Mouse (Mus musculus) CD4-positive, CD25-positive, alpha-beta regulatory T cell, adult 4 months (primary cell): ENCODE data around the gene Rbms2. TPM values are rescaled to one million over a fixed set of nuclear protein-coding genes. Genes with fewer than 3 reads are reported as not detected.
A peak's percentile ranks its signal among the peaks of the same experiment; 100 is the strongest.
"Not testable (repeated sequence)": the region's sequence is repeated elsewhere in the genome, so short reads cannot be mapped to it uniquely, and the experiment has no call there.

Experiments used
- ATAC-seq: one replicate; pipeline ENCODE4 v1.8.0; 2017
- polyA plus RNA-seq, 2 experiments: library from polyadenylated mRNA; unstranded; fragments of 100-300 nt; shearing (Covaris generic); gene quantifications; one replicate each; pipeline ENCODE4 v1.2.1; 2017

Rbms2 gene
- 10 to 100 TPM; 24.9 to 31.7 TPM for polyA plus RNA-seq

DNA sequence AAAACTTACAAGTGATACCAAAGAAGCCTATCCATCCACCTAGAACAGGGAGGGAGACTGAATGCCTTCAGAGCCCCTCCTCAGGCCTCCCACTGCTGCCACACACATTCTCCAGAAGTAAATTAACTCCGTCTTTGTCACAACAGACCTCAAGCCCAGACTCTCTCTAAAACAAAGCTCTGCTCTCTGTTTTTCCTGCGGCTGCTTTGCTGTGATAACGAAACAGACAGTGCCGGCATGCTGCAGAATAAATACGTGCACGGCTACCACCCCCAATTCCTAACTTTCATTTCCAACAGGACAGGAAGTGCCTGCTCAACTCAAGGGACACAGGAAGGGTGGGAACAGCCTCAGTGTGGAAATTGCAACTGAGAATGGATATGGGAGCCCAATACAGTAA lies at the start of gene Rbms2:
Gene Rbms2, minus strand, starts transcription at position 309 of the 400 bp plus-strand sequence.
- no peak for ATAC-seq

DNA sequence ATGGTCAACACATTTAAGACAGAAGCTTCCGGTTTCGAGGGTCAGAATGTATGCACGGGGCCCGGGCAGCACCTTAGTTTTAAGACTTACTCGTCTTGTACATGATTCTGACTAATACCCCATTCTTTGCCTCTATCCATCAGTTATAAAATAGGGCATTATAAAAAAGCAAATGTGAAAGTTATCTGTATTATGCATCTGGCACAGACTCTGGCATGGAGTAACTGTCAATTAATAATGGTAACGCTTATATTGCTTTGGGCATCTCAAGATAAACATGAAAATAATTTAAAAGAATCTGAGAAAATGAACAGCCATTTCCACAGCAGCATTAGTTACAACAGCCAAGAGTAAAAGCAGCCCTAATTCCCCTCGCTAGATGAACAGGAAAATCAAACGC lies 47.9 kb upstream of the Rbms2 start:
- no peak for ATAC-seq

DNA sequence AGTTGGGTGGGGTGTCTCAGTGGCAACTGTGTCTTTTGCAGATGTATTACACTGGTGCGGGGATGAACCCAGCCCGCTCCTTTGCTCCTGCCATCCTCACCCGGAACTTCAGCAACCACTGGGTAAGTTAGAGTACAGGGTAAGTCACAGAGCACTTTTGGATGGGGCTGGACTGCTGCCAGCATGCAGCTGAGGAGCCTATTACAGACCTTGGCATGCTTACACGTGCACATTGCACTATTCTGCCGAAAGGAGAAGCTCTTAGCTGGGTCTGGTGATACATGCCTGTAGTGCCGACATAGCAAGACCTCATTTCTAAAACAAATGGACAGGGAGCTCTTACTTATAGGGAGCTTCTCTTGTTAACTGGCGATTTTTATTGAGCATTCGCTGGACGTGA lies 47.5 kb upstream of the Rbms2 start:
- ATAC-seq, result no peak

DNA sequence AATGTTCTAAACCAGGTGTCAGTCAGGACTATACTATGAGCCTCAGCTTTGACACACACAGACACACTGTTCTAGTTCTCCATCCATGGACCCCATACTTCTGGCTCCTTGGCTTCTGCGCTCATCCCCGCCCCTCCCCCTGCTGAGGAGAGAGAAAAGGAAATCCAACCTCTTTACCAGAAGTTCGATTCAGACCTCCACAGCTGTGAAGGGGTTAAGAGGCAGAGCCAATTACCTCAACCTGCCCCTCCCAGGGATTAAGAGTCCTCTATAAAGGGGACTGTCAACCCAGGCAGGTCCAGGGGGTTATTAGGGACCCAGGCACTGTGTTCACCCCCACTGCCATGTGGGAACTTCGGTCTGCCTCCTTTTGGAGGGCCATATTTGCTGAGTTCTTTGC lies 45.4 kb upstream of the Rbms2 start, which contains the start of gene Mip:
Gene Mip, plus strand, starts transcription at position 301 of the 400 bp plus-strand sequence.
- ATAC-seq, result no peak

DNA sequence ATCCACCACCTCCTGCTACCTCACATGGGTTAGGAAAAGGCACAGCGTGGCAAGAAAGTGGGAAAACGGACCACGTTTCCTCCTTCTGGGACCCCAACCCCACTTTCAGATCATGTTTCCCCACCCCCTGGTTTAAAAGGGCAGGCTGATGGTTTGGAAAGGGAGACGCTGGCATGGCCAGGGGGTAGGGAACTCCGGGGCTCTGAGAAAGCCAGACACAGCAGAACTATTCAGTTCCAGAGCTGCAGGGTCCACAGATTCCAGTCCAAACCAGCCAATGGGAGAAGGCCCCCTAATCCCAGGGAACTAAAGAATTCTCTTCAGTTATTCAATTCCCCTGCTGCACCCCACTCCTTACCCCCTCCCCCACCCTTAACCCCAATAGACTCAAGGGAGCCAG lies 45.0 kb upstream of the Rbms2 start:
- ATAC-seq, result no peak

DNA sequence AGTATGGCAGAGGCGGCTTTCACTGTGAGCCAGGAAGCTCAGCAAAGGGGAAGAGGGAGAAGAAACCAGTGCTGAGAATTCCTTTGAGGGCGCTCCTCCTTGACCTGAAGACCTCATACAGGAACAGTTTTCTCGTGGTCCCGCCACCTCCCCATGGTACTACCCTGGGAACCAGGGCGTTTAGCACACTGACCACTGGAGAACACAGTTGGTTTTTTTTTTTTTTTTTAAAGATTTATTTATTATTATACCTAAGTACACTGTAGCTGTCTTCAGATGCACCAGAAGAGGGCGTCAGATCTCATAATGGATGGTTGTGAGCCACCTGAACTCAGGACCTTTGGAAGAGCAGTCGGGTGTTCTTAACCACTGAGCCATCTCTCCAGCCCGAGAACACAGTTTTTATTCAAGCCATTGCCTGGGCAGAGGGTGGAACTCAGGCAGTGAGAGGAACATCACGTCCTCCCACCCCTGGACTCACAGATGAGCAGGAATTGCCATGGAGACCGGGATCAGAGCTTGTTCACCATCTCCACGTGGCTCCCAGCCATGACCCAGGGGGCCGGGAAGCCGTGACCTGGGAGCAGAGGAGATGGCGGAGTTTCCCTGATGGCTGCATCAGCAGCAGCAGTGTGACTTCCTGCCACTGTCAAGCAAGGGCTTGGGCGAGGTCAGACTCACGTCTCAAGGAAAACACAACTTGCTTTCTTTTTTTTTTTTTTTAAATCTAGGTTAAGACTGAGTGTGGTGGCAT lies 41.6 kb upstream of the Rbms2 start:
- ATAC-seq, result peak; percentile 74

DNA sequence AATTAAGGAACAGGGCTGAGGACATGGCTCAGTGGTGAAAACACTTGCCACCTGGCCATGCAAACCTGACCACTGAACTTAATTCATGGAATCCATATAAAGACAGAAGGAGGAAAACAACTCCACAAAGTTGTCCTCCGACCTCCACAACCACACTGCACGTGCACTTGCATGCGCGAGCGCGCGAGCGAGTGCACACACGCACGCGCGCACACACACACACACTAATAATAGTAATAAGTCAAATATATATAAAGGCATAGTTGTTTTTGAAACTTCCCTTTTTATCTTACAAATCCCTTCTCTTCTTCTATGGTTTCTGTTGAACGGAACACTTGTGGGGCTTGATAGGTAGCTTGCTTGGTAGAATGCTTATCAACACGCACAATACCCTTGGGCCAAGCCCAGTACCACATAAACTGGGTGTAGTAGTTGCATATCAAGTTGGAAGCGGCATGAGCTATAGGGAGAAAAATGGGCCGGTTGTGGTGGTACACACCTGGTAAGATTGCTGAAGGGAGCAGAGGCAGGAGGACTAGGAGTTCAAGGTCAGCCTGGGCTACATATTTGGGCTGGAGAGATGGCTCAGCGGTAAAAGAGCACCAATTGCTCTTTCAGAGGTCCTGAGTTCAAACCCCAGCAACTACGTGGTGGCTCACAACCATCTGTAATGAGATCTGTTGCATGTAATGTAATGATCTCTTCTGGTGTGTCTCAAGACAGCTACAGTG lies 38.5 kb upstream of the Rbms2 start:
- no peak for ATAC-seq

DNA sequence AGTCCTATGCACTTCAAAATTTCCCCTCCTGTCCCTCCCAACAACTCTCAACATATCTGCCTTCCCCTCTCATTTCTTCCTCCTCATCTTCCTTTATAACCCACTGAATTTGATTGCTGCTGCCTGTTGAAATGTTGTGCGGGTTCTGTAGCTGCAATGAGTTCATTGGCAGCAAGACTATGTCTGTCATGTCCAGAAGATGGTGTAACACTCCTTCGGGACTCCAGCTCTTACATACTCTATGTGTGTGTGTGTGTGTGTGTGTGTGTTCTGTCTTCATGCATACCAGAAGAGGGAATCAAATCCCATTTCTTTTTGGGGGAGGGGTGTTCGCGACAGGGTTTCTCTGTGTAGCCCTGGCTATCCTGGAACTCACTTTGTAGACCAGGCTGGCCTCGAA lies 34.9 kb upstream of the Rbms2 start:
- no peak for ATAC-seq

DNA sequence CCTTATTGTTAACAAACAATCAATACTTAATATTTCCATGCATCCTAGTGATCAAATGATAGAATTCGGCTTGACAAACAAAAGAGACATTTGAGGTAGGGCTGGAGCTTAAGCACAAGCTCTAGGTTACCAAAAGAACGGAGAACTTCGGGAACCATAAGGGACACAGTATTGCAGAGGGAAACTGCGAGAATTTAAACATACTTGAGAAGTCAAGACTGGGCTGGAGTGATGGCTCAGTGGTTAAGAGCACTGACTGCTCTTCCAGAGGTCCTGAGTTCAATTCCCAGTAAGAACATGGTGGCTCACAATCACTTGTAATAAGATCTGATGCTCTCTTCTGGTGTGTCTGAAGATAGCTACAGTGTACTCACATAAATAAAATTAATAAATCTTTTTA lies 34.0 kb upstream of the Rbms2 start:
- ATAC-seq, result not testable (repeated sequence)

DNA sequence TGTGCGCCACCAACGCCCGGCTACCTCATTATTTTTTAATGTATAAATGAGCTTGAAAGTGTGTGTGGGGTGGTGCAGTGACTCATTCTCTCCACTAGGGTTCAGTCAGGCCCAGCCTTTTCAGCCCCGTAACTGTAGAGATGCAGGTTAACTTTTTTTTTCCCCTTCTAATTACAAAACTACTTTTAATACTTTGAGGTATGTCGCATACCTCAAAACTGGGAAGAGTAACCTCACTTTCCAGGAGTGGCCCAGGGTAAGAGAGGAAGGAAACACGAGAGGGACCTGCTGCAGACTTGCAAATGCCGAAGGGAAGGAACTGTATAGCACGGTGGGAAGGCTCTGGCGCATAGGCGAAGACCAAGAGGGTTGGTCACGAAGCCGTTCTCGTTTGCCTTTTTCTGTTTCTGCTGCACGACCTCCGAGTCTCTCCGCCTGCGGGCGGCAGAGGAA lies 32.8 kb upstream of the Rbms2 start:
- peak; percentile 76 for ATAC-seq

DNA sequence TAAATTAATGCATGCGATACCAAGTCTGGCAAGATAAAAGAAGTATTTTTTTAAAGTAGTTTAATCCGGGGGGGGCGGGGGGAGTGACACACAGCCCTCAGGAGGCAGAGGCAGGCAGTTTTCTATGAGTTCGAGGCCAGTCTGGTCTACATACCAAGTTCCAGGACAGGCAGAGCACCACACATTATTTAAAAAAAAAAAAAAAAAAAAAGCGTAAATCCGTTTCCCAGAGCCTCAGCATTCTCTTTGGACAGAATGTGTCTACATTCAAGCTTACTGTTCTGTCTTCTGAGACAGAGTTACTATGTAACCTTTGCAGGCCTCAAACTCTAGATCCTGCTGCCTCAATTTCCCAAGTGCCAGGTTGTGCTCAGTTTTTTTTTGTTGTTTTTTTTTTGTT lies 32.1 kb upstream of the Rbms2 start:
- ATAC-seq, result no peak

DNA sequence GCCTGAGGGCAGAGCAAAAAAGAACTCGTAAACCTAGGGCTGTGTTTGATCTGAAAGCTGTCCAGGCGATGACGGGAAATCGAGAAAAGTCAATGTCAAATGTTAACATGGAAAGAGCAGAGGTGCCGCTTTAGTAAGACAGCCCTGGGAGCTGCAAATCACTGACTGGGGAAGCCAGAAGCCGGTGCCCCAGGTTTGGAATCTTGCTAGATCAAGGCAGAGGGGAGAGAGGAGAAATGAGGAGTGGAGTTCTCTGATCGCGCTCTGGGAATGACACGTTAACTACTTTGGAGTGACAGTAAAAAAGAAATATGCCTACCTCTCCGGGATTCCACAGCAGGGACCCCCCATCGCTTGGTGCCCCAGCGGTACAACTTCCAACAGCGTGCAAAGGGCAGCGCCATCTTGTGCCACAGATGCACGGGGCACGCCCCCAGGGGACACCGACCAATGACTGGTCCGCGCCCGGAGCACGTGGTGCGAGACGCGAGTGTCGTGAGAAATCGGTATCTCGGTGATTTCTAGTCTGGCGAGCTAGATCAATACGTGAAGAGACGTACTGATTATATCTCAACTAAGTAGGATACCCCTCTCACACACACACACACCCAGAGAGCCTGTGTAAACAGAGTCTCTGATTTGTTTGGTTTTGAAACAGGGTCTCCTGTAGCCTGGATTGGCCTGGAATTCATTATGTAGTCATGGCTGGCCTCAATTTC lies 31.5 kb upstream of the Rbms2 start, which contains the start of gene Spryd4:
Gene Spryd4, minus strand, starts transcription at position 418 of the 719 bp plus-strand sequence.
- peak; percentile 96 for ATAC-seq

DNA sequence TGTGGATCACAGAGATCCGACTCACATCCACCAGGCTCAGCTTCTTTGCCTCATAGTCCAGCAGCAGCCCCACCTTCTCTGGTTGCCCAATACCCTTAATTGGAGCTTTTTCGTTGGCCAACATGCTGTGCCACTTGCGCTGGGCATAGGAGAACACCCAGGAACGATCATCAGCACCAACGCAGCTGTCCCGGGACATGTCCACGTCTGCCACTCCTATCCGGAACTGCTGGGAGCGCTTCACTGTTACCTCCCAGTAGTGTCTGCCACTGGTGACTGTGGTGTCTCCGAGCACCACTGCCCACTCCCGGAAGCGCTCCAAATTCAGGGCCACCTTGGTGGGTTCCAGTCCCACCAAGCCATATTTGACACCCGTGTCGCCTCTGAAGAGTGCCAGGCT lies 30.9 kb upstream of the Rbms2 start:
- ATAC-seq, result no peak

DNA sequence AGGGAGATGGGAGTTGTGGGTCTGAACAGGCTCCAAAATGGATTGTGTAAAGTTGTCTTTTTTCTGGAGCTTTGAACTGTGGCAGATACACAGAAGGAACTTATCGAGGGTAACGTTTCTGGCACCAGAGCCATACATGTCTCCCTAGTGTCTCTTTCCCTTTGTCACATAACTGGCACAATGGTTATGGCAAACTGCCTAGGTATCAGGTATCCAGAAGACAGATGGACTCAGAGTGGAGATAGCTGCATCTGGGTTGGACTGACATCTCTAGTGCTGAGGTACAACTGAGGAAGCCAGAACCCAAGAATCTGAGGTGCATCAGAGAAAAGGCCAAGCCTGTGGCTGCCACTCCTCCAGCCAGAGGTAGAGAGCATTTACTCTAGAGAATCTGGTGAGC lies 30.0 kb upstream of the Rbms2 start:
- ATAC-seq, result no peak

DNA sequence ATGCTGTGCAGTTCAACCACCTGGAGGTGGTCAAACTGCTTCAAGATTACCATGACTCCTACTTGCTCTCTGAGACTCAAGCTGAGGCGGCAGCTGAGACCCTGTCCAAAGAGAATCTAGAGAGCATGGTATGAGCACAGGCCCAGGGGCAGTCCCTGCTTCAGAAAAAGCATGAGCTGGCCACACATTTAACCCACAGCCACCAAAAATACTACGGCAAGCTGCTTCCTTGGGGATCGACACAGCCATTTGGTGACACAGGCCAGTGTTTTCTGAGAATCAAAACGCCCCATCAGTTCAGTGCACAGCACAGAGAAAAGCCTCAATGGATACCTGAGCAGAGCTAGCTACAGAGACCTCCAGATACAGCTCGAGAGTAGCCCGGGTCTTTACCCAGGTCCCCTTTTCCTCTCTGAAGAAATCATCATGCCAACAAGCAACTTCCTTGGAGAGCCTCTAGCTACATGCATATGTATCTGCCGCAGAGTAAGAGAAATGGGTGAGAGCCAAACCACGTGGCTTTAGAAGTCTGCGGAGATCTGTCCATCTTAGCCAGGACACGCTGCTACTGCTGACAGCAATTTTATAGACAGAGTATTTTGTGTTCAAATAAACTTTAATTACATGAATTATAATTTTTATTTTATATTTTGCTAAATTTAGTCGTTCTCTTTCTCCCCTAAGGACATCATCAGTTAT lies 29.4 kb upstream of the Rbms2 start:
- ATAC-seq, result no peak

DNA sequence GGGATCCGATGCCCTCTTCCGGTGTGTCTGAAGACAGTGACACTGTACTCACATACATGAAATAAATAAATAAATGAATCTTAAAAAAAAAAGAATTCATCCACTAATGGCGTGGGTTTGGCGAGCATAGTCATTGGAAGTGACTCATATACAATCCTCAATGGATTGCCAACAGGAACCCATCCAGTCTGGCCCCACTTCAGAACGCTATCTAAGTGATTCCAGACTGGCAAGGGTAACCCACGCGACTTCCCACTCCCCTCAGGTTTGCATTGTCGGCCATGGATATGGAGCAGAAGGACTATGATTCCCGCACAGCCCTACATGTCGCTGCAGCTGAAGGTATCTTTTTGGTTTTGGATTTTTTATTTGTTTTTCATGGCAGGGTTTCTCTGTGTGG lies 28.2 kb upstream of the Rbms2 start:
- no peak for ATAC-seq

DNA sequence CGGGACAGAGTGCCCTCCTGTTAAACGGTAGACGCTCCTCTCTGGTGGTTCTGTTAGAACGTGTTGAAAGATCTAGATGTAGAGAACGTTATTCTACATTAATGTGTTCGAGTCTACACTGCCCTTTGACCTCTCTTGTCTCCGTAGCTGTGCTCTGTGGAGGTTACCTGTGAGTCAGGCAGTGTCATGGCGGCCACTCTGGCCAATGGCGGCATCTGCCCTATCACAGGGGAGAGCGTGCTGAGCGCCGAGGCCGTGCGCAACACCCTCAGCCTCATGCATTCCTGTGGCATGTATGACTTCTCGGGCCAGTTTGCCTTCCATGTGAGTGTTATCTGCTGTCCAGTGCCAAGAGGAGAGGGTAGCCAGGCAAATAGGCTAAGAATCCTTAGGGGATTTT lies 24.8 kb upstream of the Rbms2 start:
- ATAC-seq, result no peak

DNA sequence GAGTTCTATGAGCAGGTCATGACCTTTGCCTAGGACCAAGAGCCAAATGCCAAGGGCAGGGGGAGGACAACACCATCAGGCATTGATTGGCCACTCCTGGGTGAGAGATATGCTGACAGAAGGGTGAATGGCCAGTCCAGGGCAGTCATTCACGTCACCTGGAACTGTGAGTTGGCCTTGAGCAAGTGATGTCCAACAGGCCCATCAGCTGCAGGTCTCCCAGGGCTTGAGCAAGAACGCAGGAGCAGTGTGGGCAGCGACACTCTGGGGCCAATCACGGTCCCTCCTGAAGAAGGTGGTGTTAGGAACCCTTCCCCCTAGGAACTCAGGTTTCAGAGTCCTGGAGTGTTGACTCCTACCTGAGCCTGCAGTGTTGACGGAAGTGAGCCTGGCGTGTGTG lies 21.8 kb upstream of the Rbms2 start:
- ATAC-seq, result no peak

DNA sequence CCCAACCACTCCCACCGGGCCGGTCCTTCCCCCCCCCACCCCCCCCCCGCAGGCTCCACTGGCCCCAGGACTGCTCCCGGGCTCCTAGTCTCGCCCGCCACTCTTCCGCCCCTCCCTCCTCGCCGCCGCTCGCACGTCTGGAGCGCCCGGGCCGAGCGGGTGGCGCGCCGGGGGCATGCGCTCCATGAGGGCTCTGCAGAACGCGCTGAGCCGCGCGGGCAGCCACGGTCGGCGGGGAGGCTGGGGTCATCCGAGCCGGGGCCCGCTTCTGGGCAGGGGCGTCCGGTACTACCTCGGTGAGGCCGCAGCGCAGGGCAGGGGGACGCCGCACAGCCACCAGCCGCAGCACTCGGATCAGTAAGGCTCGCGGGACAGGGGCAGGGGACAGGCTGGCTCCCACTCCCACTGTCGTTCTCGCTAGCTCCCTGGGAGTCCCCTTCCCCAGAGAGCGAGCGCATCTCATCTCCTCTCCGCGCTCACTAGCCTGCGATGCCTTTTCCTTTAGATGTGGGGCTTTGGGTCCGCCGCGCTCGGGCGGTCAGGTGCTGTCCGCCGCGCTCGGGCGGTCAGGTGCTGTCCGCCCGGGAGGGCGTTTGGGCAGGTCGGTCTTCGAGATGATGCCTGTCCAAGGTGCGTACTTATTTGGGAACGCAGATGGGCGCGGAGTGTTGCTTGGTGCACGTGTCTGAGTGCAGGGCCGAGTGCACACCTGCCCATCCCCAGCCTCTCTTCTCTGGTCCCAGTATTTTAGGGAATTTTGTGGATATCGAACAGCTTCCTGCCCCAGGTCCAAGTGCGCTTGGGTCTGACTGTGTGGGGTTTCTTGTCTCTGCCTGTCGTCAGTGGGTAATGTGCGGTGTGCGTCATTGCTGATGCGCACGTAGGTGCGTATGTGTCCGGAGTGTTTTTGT lies 14.7 kb upstream of the Rbms2 start:
- peak; percentile 52 for ATAC-seq

DNA sequence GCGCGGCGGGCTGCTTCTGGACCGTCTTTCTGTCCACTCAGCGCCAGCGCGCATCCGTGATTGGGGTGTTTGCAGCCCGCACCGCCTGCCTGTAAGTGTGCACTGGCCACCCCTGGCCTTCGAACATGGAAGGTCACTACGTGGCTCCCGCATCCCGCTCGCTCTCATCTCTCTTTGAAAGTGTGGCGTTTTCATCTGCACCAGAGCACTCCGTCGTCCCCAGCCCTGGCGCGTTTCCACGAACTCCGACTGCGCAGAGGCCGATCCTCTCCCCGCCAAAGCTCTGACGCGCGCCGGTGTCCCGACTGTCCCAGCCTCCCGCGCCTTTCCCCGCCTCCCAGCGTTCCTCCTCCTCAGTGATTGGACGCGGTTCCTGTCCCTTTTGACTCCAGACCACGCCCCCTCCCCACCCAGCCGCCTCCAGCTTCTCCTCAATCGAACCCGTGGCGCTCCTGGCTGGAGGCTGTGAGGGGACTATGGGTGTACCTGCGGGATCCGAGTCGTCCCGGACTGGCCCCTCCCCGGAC lies 14.0 kb upstream of the Rbms2 start, which contains the start of gene Gls2:
Gene Gls2, plus strand, starts transcription at position 434 of the 527 bp plus-strand sequence.
- ATAC-seq, result peak; percentile 88

DNA sequence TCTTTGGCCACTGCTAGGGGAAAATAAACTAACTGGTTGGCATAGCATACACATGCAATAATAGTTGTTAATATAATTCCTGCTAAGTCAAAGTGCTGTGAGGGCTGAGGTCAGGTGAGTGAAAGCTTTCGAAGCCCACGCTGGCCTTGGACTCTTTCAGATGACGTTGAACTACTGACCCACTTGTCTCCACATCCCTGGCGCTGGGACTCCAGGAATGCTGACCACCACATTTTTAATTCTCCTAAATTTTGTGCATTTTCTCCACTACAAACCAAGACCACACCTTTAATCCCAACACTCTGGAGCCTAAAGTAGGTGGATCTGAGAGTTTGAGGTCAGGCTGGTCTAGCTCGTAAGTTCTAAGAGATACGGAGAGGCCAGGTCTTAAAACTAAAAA lies 13.0 kb upstream of the Rbms2 start:
- no peak for ATAC-seq
